Mouse (Mus musculus): ENCODE measurements around the gene Adamts2.

Gene Adamts2

DNA sequence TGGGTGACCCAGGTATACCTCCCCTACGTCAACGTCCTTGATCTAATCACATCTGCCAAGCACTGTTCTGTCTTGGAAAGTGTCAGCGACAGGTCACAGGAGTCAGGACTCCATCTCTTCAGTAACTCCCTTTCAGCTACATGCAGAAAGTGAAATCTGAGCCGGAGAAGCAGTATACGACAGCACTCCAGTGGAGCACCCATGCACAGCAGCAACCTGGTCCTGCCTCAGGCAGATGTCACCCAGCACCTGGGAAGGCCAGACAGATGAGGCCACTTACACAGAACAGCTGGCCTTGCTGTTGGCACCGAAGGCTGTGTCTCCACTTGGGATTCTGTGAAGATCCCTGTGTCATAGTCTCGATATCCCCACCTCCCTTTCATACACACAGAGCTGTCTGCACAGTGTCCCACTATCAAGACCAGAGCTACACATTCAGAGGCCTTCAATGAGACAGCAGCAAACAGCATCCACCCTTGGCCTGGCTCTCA is 70.0 kb downstream of the Adamts2 start:
- no peak for DNase-seq (ENCODE audit: low spot score)

GRCm38 (mm10) chr11:50672866-50673265 is 71.0 kb downstream of the Adamts2 start:
- no peak for DNase-seq (ENCODE audit: low spot score)

- no peak for DNase-seq (ENCODE audit: low spot score)
Observed at GRCm38 (mm10) chr11:50673525-50674250, 71.8 kb downstream of the Adamts2 start.

DNA sequence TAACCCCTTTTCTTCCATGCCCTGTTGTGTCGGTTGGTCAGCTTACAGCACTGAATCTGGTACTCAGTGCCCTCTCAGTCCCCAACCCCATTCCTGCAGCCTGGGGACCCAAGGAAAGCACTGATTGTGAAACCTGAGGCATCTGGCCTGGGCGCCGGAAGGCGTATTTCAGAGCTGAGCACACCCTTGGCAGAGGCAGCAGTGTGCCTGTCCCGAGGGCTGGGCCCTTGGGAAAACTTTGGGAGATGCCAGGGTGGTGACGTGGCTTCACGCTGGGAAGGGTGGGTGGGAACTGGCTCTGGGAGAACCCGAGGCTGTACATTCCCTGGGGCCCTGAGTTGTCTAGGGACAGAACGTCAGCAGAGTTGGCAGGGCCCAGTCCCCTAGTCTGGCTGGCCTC is 72.5 kb downstream of the Adamts2 start:
- no peak for DNase-seq (ENCODE audit: low spot score)

GRCm38 (mm10) chr11:50678650-50679049 is 76.8 kb downstream of the Adamts2 start:
- no peak for DNase-seq (ENCODE audit: low spot score)

DNA sequence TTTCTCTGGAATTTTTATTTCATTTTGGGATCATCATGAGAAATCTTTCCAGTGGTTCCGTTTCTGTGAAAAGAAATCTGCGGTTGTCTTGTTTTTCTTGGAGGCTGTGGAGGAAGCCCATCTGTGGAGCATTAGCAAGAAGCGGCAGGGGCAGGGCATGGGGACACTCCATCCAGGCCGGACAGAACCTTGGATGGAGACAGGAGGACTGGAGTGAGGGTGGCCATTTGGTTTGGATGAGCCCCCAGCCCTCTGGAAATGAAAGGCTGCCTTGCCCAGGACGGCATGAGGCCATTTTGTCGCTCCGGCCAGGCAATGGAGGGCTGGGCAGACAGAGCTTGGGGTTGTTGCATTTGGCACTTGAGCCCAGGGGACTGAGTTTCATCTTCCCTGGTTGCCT is 80.1 kb downstream of the Adamts2 start:
- DNase-seq (ENCODE audit: low spot score) = no peak

GRCm38 (mm10) chr11:50683821-50684220 is 81.9 kb downstream of the Adamts2 start:
- DNase-seq (ENCODE audit: low spot score) = no peak

DNA sequence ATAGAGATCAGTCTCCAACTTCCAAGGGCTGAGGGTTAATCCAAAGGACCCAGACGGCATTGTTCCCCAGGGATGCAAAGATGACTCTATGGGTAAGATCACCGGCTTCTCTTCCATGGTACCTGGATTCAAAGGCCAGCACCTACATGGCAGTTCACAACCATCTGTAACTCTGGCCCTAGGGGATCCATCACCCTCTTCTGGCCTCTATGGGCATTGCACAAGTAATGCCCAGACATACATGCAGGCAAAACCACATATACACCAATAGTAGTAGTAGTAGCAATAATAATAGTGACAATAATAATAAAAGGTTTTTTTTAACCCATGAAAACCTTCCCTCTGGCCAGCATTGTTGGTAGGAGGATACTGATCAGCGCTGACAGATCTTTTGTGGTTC is 86.7 kb downstream of the Adamts2 start:
- DNase-seq (ENCODE audit: low spot score) = no peak

DNA sequence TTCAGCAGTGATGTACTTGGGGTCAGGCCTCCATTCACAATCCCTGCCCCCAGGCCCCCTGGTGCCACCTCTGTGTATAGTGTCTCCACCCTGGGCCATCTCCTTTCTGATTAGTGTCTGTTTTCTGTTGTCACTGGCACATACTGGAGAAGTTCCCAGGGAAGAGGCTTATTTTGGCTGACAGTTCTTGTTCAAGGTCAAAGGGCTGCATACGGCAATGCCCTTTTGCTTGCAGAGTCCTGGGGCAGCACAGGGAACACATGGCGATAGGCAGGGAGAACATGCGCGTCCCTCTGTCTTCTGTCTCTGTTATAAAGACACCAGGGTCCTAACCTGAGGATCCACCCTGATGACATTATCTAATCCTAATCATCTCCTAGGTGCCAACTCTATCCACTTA is 87.8 kb downstream of the Adamts2 start:
- DNase-seq (ENCODE audit: low spot score) = no peak

DNA sequence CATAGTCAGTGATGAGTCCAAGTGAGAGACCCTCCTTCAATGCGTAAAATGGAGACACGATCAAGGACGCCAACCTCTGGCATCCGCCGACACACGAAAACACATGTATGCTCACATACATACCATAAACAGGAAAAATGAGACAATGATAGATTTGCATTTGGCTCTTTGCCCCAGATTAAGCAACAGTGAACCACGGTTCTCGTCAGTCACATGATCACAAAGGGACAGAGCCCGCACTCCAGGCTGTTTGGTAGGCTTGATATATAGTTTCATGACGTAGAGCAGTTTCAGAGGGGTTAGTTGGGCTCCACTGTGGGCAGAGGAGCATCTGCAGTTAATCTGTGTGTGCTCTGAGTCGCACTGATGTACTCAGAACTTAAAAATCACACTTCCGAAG is 98.1 kb downstream of the Adamts2 start:
- DNase-seq (ENCODE audit: low spot score) = no peak

GRCm38 (mm10) chr11:50700496-50700895 is 98.6 kb downstream of the Adamts2 start:
- DNase-seq (ENCODE audit: low spot score) = no peak

- DNase-seq (ENCODE audit: low spot score) = no peak
Observed at GRCm38 (mm10) chr11:50703397-50703796, 101.5 kb downstream of the Adamts2 start.

DNA sequence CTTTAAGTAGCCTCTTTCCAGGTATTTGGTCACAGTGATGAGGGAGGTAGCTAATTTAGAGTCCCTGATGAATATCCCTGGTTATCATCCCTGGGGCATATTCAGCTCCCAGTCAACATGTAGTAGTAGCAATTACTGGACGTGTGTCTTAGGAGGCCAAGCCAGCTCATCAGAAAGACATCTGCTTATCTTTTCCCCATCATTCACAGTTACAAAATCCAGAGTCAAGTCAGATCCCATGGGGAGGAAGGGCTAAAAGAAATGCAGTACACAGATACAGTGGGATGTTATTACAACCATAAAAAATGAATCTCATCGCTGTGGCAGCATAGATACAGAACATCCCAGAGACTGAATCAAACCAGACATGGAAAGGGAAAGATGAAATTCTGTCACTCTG is 102.6 kb downstream of the Adamts2 start:
- no peak for DNase-seq (ENCODE audit: low spot score)

GRCm38 (mm10) chr11:50707259-50707658 is 105.4 kb downstream of the Adamts2 start:
- no peak for DNase-seq (ENCODE audit: low spot score)

GRCm38 (mm10) chr11:50713610-50714202 is 111.8 kb downstream of the Adamts2 start:
- no peak for DNase-seq (ENCODE audit: low spot score)

DNA sequence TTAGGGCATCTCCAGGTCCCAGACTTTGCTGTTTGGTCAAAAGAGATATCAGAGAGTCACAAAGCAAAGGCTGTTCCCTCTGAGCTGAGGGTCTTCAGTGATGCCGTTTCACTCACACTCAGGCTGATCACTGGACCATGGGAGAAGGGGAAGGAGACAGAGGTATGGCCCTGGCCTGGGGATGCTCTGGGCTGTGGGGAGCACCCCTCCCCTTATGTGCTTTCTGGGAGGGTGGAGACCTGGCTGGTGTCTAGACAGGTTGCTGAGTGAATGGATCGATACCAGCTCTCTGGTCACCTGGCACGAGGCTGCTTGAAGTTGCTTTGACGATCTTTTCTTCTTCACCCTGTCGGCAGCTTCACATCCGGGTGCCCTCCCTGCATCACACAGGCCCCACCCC is 113.2 kb downstream of the Adamts2 start:
- DNase-seq (ENCODE audit: low spot score) = no peak

GRCm38 (mm10) chr11:50717381-50717897 is 115.6 kb downstream of the Adamts2 start:
- no peak for DNase-seq (ENCODE audit: low spot score)

DNA sequence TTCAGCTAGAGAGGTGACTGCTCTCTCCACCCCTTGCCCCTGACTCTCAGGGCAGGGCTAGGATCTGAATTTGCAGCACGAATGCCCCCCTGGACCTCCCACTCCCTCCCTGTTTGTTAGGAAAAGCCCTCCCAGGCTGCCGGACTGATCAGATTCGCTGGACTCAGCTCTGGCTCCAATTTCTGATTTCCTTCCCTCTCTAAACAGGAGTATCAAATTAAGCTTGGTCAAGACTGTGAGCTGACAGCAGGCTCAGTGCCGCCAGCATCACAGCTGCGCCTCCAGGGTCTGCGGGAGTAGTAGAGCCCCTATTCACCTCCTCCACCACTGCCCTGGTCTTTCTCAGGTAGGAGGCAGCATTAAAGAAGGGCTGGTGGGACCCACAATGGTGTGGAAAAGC is 117.0 kb downstream of the Adamts2 start:
- DNase-seq (ENCODE audit: low spot score) = no peak

DNA sequence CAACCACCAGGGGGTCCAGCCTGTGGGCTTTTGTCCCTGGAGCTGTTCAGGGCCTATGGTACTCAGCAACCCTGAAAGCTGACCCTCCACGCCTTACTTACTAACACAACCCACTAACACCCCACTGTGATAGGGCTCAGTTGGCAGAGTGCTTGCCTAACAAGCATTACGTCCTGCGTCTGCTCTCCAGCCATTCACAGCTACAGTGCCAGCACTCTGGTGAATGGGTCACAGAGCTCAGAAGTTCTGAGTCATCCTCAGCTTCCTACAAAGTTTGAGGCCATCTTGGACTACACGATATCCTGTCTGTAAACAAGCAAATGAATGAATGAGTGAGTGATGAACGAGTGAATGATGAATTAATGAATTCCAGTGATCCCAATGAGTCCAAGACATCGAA is 118.5 kb downstream of the Adamts2 start:
- DNase-seq (ENCODE audit: low spot score) = no peak

GRCm38 (mm10) chr11:50720856-50721550 is 119.1 kb downstream of the Adamts2 start:
- DNase-seq (ENCODE audit: low spot score) = no peak

DNA sequence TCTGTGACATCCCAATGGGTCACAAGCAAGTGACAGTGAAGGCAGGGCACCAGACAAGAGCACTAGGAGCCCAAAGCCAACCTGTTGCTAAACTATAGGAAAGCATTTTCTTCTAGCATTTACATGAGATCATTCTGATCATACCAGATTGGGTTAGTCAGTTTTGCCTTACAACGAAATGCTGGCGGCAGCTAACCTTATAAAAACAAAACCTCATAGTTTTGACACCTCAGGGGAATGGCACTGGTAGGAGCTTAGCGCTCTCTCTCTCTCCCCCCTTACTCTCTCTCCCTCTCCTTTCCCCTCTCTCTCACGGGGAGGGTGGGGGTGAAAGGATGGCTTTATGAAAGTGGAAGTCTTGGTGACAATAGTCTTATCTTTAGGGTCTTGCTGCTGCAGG is 123.7 kb downstream of the Adamts2 start:
- DNase-seq (ENCODE audit: low spot score) = no peak

DNA sequence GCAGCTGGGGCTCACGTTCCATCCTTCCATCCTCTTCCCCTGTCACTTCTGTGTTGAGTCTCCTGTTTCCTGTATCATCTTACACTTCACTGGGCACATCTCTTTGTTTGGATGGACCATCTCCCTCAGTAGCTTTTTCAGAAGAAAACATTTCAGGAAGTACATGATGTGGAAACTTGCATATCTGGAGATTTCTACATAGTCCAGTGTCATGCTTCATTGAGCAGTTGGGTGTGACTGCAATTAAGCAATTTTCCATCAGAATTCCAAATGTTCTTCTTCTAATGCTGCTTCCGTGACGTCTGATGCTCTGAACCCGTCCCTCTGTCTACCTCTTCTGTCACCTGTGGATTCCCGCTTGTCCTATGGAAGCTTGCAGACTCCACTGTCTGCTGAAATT is 124.2 kb downstream of the Adamts2 start:
- no peak for DNase-seq (ENCODE audit: low spot score)

DNA sequence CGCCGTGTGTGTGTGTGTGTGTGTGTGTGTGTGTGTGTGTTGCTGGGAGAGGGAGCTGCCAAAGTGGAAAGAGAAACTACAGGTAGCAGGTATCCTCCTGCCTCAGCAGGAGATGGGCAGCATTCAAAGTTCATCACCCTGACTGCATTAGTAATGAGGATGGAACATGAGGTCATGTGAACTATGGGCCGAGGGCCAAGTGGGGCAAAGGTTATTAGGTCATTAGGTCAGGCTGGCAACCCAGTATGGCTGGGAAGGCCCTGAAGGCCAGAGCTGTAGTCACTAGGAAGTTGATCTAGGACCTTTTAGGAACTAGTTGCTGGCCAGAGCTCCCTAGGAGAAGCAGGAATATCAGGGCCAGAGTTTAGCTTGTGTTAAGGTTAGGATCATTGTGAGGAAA is 131.3 kb downstream of the Adamts2 start:
- peak; percentile 61 for DNase-seq (ENCODE audit: low spot score)
